9 mouse cellular contexts compared by ENCODE assay signal in the genomic region with DNA sequence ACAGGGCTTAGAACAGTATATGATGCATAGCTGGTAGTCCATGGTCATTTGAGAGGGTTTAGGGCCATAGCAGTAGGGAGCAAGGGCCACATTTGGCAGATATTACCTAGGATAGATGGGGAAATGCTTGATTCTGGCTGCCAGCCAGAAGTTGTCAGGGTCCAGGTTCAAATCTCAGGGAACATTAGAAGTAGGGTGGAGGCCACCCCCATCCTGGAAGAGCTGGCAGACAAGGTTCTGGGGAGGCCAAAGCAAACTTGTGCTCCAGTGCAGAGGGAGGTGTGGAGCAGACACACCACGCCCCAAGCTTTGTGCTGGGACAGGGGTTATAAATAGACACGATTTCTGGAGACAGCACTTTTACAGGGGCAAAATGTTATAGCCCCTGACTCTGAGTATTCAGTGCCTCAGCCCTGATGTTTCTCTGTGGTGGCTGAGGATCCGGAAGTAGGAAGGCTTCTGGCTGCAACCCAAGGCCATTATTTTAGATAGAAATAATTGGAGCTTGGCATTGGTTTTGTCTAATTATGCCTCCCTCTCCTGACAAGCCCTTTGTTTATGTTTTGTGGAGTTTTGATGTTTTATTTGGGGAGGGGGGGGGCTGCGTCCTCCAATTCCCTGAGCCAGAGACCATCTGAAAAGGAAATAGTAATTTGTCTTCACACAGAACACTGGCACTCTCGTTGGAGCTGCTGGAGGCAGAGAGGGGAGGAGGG.
DNase-seq lines count a peak whose midpoint lies in the region; ATAC-seq and TF ChIP-seq lines count a peak whose summit lies in the region.
"Had no signal": no experiment of that assay in that cellular context is flagged by ENCODE, and none has a peak within 500 bp of the region (broad histone marks: within the 10 kb centered on the region; RNA-seq: fewer than 3 reads in every experiment).

No protein-coding gene starts in this region.

- no peaks in the 10 kb centered on the region for H3K79me2 ChIP-seq in liver, adult 2 months (ENCODE audit: control insufficient read depth, insufficient read depth, low read length)

- TF ChIP-seq POLR2A in liver, adult 2 months (IDR thresholded peaks at IDR 0.05; ENCODE audit: extremely low read depth, insufficient read depth, low read length): no peak
- no peak for TF ChIP-seq POLR2A in thymus, adult 2 months (IDR thresholded peaks at IDR 0.05; ENCODE audit: control insufficient read depth, extremely low read depth, insufficient read depth, low read length, poor library complexity)

- H3K4me2 ChIP-seq in forebrain, embryonic 15.5 days (replicated peaks): peak overlapping the region; percentile 49
- H3K4me2 ChIP-seq in hindbrain, embryonic 13.5 days: peak overlapping the region; percentile 52
- peak overlapping the region; percentile 66 for H3K4me2 ChIP-seq in midbrain, postnatal 0 days (ENCODE audit: low read depth, low read length, poor library complexity, severe bottlenecking)

- no peaks in the 10 kb centered on the region for H3K36me3 ChIP-seq in liver, adult 2 months (ENCODE audit: control insufficient read depth, insufficient read depth, low read length)
- 0 out of 2 replicates have a peak, but pooled peaks cover 2% of the 10 kb centered on the region for H3K36me3 ChIP-seq in forebrain, embryonic 15.5 days
- peaks cover 22% of the 10 kb centered on the region for H3K36me3 ChIP-seq in hindbrain, embryonic 13.5 days
- H3K36me3 ChIP-seq in midbrain, postnatal 0 days (ENCODE audit: insufficient read depth, low read length): peaks cover 6% of the 10 kb centered on the region
- no peaks in the 10 kb centered on the region for H3K36me3 ChIP-seq in thymus, adult 2 months (ENCODE audit: control insufficient read depth, insufficient read depth, low read length)

- no peaks in the 10 kb centered on the region for H3K4me1 ChIP-seq in liver, adult 2 months (ENCODE audit: control insufficient read depth, insufficient read depth, low read length)
- peaks cover 36% of the 10 kb centered on the region for H3K4me1 ChIP-seq in forebrain, embryonic 15.5 days
- peaks cover 32% of the 10 kb centered on the region for H3K4me1 ChIP-seq in hindbrain, embryonic 13.5 days (replicated peaks)
- H3K4me1 ChIP-seq in midbrain, postnatal 0 days (ENCODE audit: insufficient read depth, low read length): peaks cover 17% of the 10 kb centered on the region
- no peaks in the 10 kb centered on the region for H3K4me1 ChIP-seq in thymus, adult 2 months (replicated peaks; ENCODE audit: control insufficient read depth, insufficient read depth, low read length)

- 29% methylated on average over 5 of the region's 5 CpGs for WGBS in liver, adult 2 months
- 8% methylated on average over 5 of the region's 5 CpGs for WGBS in forebrain, embryonic 15.5 days
- 27% methylated on average over 5 of the region's 5 CpGs for WGBS in hindbrain, embryonic 13.5 days
- 27% methylated on average over 5 of the region's 5 CpGs for WGBS in midbrain, postnatal 0 days
- WGBS in thymus, adult 2 months: 28% methylated on average over 5 of the region's 5 CpGs

- DNase-seq in liver, adult 2 months (ENCODE audit: extremely low read depth, low read depth, low spot score): peak; percentile 10
- no peak for DNase-seq in liver
- no peak for DNase-seq in midbrain, postnatal 0 days (ENCODE audit: low spot score)
- DNase-seq in thymus, adult 2 months: no peak
- no peak for DNase-seq in ovary, adult 18-20 months (ENCODE audit: low spot score)

- no peak overlapping the region for H3K9ac ChIP-seq in liver, adult 2 months (ENCODE audit: low read depth, low read length)
- peak overlapping the region; percentile 9; the same call in 1 of the 2 replicates for H3K9ac ChIP-seq in forebrain, embryonic 15.5 days (replicated peaks)
- peak overlapping the region; percentile 69; the same call in 1 of the 2 replicates for H3K9ac ChIP-seq in hindbrain, embryonic 13.5 days
- no peak overlapping the region; the same call in 1 of the 2 replicates for H3K9ac ChIP-seq in midbrain, postnatal 0 days (replicated peaks; ENCODE audit: low read length, poor library complexity, severe bottlenecking)
- H3K9ac ChIP-seq: liver, embryonic 14.5 days had no signal

- no peaks in the 10 kb centered on the region for H3K27me3 ChIP-seq in liver, adult 2 months (ENCODE audit: control insufficient read depth, insufficient read depth, low read length)
- H3K27me3 ChIP-seq in forebrain, embryonic 15.5 days: no peaks in the 10 kb centered on the region
- H3K27me3 ChIP-seq in hindbrain, embryonic 13.5 days: no peaks in the 10 kb centered on the region
- H3K27me3 ChIP-seq in midbrain, postnatal 0 days (ENCODE audit: insufficient read depth, low read length): no peaks in the 10 kb centered on the region
- no peaks in the 10 kb centered on the region for H3K27me3 ChIP-seq in thymus, adult 2 months (ENCODE audit: control insufficient read depth, insufficient read depth, low read length)
- H3K27me3 ChIP-seq: Patski had no signal

- ATAC-seq in forebrain, embryonic 15.5 days (replicated peaks): peak; percentile 69
- peak; percentile 52 for ATAC-seq in hindbrain, embryonic 13.5 days (ENCODE audit: low FRiP score)
- ATAC-seq in midbrain, postnatal 0 days (ENCODE audit: low FRiP score): peak; percentile 11
- ATAC-seq: Patski had no signal

- no peak for TF ChIP-seq CTCF in liver, adult 2 months (IDR thresholded peaks at IDR 0.05; ENCODE audit: low read depth, low read length)
- peak; percentile 14; the same call in 1 of the 2 replicates for TF ChIP-seq CTCF in midbrain, postnatal 0 days (IDR thresholded peaks at IDR 0.05)
- TF ChIP-seq CTCF in thymus, adult 2 months (IDR thresholded peaks at IDR 0.05; ENCODE audit: borderline replicate concordance, control insufficient read depth, extremely low read depth, insufficient read depth, low read length, poor library complexity): no peak

- no peaks in the 10 kb centered on the region for H3K9me3 ChIP-seq in forebrain, embryonic 15.5 days
- H3K9me3 ChIP-seq in hindbrain, embryonic 13.5 days: no peaks in the 10 kb centered on the region
- H3K9me3 ChIP-seq in midbrain, postnatal 0 days (ENCODE audit: low read length): no peaks in the 10 kb centered on the region

- no peak overlapping the region for H3K4me3 ChIP-seq in liver, adult 2 months (ENCODE audit: insufficient read depth, low read depth, low read length)
- H3K4me3 ChIP-seq in forebrain, embryonic 15.5 days: no peak overlapping the region
- no peak overlapping the region for H3K4me3 ChIP-seq in hindbrain, embryonic 13.5 days
- H3K4me3 ChIP-seq in midbrain, postnatal 0 days (ENCODE audit: low read depth, low read length): peak overlapping the region; percentile 40; the same call in 1 of the 2 replicates
- H3K4me3 ChIP-seq in thymus, adult 2 months (ENCODE audit: control insufficient read depth, insufficient read depth, low read length): no peak overlapping the region

- no peak overlapping the region for H3K27ac ChIP-seq in liver, adult 2 months (replicated peaks; ENCODE audit: insufficient read depth, low read depth, low read length)
- peak overlapping the region; percentile 93 for H3K27ac ChIP-seq in forebrain, embryonic 15.5 days (replicated peaks)
- H3K27ac ChIP-seq in hindbrain, embryonic 13.5 days: peak overlapping the region; percentile 91
- peak overlapping the region; percentile 76 for H3K27ac ChIP-seq in midbrain, postnatal 0 days (ENCODE audit: low read depth, low read length)
- H3K27ac ChIP-seq in thymus, adult 2 months (ENCODE audit: control insufficient read depth, insufficient read depth, low read length): no peak overlapping the region
- H3K27ac ChIP-seq: liver, embryonic 14.5 days had no signal

Comparison
In these comparisons a context has a peak if more than half of its experiments do, and no peak if none do; other contexts are left out.
1. H3K27ac ChIP-seq: peak in forebrain, embryonic 15.5 days (single experiment), hindbrain, embryonic 13.5 days (single experiment) and midbrain, postnatal 0 days (single experiment); none in liver, adult 2 months (single experiment) and thymus, adult 2 months (single experiment).
2. H3K9ac ChIP-seq: peak in forebrain, embryonic 15.5 days (single experiment) and hindbrain, embryonic 13.5 days (single experiment); none in liver, adult 2 months (single experiment) and midbrain, postnatal 0 days (single experiment).
3. ATAC-seq: peak in every context shown above with its lines; median percentile 69 in forebrain, embryonic 15.5 days; 52 in hindbrain, embryonic 13.5 days; 11 in midbrain, postnatal 0 days.
4. Peak in every context shown above with its lines, with median percentiles within 50 percentile points of each other: H3K4me2 ChIP-seq.